Mouse (Mus musculus) limb, embryonic 12.5 days (tissue): ENCODE data around the gene Rapgef5. TPM values are rescaled to one million over a fixed set of nuclear protein-coding genes. Genes with fewer than 3 reads are reported as not detected.

Experiments
- ATAC-seq: fragments of 200-750 bp; cut with Nextera tagmentation; 2 replicates; pipeline ENCODE4 v1.8.0; 2017; ENCODE audit warnings: low read depth, moderate TSS enrichment; ENCODE audit not compliant: insufficient number of reproducible peaks, insufficient read depth, low FRiP score, low TSS enrichment
- H3K27ac ChIP-seq: fragments of 300-500 bp; sonication (generic); 2 replicates; pipeline ENCODE4 v1.5.1; 2016; ENCODE audit warnings: mild to moderate bottlenecking, moderate library complexity
- H3K27me3 ChIP-seq: fragments of 300-500 bp; sonication (generic); 2 replicates; pipeline ENCODE4 v1.6.1; 2016; ENCODE audit warnings: mild to moderate bottlenecking, moderate library complexity
- H3K36me3 ChIP-seq: fragments of 300-500 bp; sonication (generic); 2 replicates; pipeline ENCODE4 v1.6.1; 2016; ENCODE audit warnings: mild to moderate bottlenecking, moderate library complexity
- H3K4me1 ChIP-seq: fragments of 300-500 bp; sonication (generic); replicated peaks from 2 replicates; pipeline ENCODE4 v1.6.1; 2016
- H3K4me2 ChIP-seq: fragments of 300-500 bp; sonication (generic); 2 replicates; pipeline ENCODE4 v1.6.1; 2016; ENCODE audit warnings: mild to moderate bottlenecking, moderate library complexity
- H3K4me3 ChIP-seq: fragments of 300-500 bp; sonication (generic); replicated peaks from 2 replicates; pipeline ENCODE4 v1.5.1; 2016; ENCODE audit warnings: mild to moderate bottlenecking
- H3K9ac ChIP-seq: fragments of 300-500 bp; sonication (generic); replicated peaks from 2 replicates; pipeline ENCODE4 v1.6.1; 2016; ENCODE audit warnings: mild to moderate bottlenecking, moderate library complexity
- H3K9me3 ChIP-seq: fragments of 300-500 bp; sonication (generic); 2 replicates; pipeline ENCODE4 v1.6.1; 2016; ENCODE audit warnings: mild to moderate bottlenecking, moderate library complexity
- WGBS: fragments of 180-500 bp; shearing (Covaris S2); methylation state at CpG from one replicate; pipeline ENCODE4 v1.1.7; 2016; 5-methylcytosine and 5-hydroxymethylcytosine counted together
- polyA plus RNA-seq: library from polyadenylated mRNA; unstranded; fragments of >200 nt; fragmentation: Nextera tagmentation; extraction: Ambion mirVana; gene quantifications from 2 replicates; pipeline ENCODE4 v1.2.1, GENCODE M21; 2016

Gene Rapgef5
- polyA plus RNA-seq, 1 experiment from 2014 or later: 8.0 TPM

- ATAC-seq: no peak
- H3K9me3 ChIP-seq: no peaks in the 10 kb centered on the region
- no peaks in the 10 kb centered on the region; the same call in 1 of the 2 replicates for H3K4me1 ChIP-seq
- 27% methylated on average over 2 of the region's 2 CpGs for WGBS
- no peak overlapping the region for H3K4me2 ChIP-seq
- no peak overlapping the region for H3K27ac ChIP-seq
- H3K4me3 ChIP-seq: no peak overlapping the region
- H3K9ac ChIP-seq: no peak overlapping the region
- H3K36me3 ChIP-seq: no peaks in the 10 kb centered on the region
- no peaks in the 10 kb centered on the region for H3K27me3 ChIP-seq
These were observed 53.4 kb downstream of the Rapgef5 start for GRCm38 (mm10) chr12:117569671-117570070.

DNA sequence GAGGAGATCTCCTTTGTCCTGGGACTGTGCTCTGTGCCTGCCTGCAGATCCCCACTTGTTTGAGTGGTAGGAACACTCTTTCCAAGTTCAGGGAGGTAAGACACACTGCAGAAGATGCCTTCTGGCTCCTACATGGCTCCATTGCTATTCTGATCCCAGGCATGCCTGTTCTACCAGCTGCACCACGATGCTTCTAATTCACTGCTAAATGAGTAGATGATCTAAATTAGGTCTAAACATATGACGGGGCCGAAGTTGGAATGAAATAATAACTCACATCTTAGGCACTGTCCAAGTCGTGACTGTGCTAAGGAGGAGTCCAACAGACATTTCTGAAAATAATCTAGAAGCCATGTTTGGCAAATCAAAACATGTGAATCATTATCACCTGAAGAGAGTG lies 68.0 kb downstream of the Rapgef5 start:
- Histone ChIP-seq H3K4me3 (no peak overlapping the region), H3K9me3 (no peaks in the 10 kb centered on the region), H3K36me3 (no peaks in the 10 kb centered on the region), H3K9ac (no peak overlapping the region), H3K27me3 (no peaks in the 10 kb centered on the region; the same call in 1 of the 2 replicates), H3K4me2 (no peak overlapping the region), H3K4me1 (no peaks in the 10 kb centered on the region), H3K27ac (no peak overlapping the region)
- no peak for ATAC-seq
- WGBS: 93% methylated on average over 4 of the region's 4 CpGs

- no peak for ATAC-seq
- 80% methylated on average over 2 of the region's 2 CpGs for WGBS
These were observed 69.1 kb downstream of the Rapgef5 start for GRCm38 (mm10) chr12:117585390-117585789.

DNA sequence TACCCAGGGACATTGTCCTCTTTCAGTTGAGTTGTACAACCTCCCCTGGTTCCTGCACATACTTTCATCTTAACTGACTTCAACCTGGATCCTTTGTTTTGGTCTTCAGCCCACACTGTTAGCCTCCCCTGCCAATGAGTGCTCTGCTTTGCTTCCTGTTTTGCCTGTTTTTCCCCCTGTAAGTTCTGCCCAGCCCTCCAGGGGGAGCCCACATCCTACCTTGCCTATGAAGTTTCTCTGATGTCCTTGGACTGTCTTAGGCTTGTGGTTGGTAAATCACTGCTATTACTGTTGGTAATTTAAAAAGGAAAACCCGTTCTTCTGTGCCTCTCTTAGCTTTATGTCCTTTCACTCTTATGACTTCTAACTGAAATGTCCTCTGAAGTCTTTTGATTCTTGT lies 69.8 kb downstream of the Rapgef5 start:
- H3K4me3 ChIP-seq: no peak overlapping the region
- H3K4me2 ChIP-seq: no peak overlapping the region
- no peaks in the 10 kb centered on the region; the same call in 1 of the 2 replicates for H3K27me3 ChIP-seq
- ATAC-seq: no peak
- no peaks in the 10 kb centered on the region for H3K9me3 ChIP-seq
- no peaks in the 10 kb centered on the region for H3K36me3 ChIP-seq
- H3K4me1 ChIP-seq: no peaks in the 10 kb centered on the region
- H3K9ac ChIP-seq: no peak overlapping the region
- H3K27ac ChIP-seq: no peak overlapping the region
- WGBS: 21% methylated on average over 1 of the region's 1 CpGs

More at GRCm38 (mm10) chr12:117585390-117585789, 69.1 kb downstream of the Rapgef5 start:
- no peak overlapping the region for H3K4me2 ChIP-seq
- no peaks in the 10 kb centered on the region for H3K9me3 ChIP-seq
- H3K4me1 ChIP-seq: no peaks in the 10 kb centered on the region
- H3K27ac ChIP-seq: no peak overlapping the region
- H3K4me3 ChIP-seq: no peak overlapping the region
- no peaks in the 10 kb centered on the region for H3K36me3 ChIP-seq
- H3K27me3 ChIP-seq: no peaks in the 10 kb centered on the region; the same call in 1 of the 2 replicates
- H3K9ac ChIP-seq: no peak overlapping the region

- no peak for ATAC-seq
- H3K9me3 ChIP-seq: no peaks in the 10 kb centered on the region
- no peaks in the 10 kb centered on the region for H3K36me3 ChIP-seq
- H3K4me3 ChIP-seq: no peak overlapping the region
- H3K4me1 ChIP-seq: no peaks in the 10 kb centered on the region
- no peak overlapping the region for H3K9ac ChIP-seq
- no peak overlapping the region for H3K27ac ChIP-seq
- WGBS: 82% methylated on average over 2 of the region's 2 CpGs
- H3K4me2 ChIP-seq: no peak overlapping the region
- no peaks in the 10 kb centered on the region for H3K27me3 ChIP-seq
These were observed 72.9 kb downstream of the Rapgef5 start for GRCm38 (mm10) chr12:117589186-117589585.

- Histone ChIP-seq H3K4me3 (no peak overlapping the region), H3K9me3 (peaks cover 2% of the 10 kb centered on the region), H3K27me3 (no peaks in the 10 kb centered on the region), H3K27ac (no peak overlapping the region), H3K4me1 (no peaks in the 10 kb centered on the region), H3K4me2 (no peak overlapping the region), H3K36me3 (no peaks in the 10 kb centered on the region; the same call in 1 of the 2 replicates), H3K9ac (no peak overlapping the region)
- 41% methylated on average over 2 of the region's 2 CpGs for WGBS
- no peak for ATAC-seq
These were observed 75.7 kb downstream of the Rapgef5 start for GRCm38 (mm10) chr12:117592019-117592418.

DNA sequence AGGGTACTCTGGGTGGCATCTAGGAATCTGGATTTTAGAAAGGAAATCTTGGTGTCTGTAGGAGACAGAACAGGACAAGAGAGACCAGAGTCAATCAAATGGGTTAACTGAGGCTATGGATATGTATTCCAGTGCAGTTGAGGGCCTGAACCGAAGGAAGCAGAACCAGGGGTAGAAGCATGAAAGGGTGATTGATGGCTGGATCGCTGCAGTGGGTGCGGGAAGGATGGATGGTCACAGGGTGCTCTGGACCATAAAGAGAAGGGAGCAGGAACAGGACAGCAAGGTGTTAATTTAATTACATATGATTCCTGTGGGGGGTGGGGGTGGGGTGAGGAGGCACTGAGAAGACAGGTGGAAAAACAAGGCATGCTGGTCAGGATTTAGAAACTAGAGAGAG lies 76.3 kb downstream of the Rapgef5 start:
- ATAC-seq: no peak
- 35% methylated on average over 3 of the region's 3 CpGs for WGBS
- no peak overlapping the region for H3K9ac ChIP-seq
- H3K27ac ChIP-seq: no peak overlapping the region
- no peaks in the 10 kb centered on the region for H3K4me1 ChIP-seq
- H3K9me3 ChIP-seq: peaks cover 5% of the 10 kb centered on the region
- H3K36me3 ChIP-seq: no peaks in the 10 kb centered on the region; the same call in 1 of the 2 replicates
- H3K4me3 ChIP-seq: no peak overlapping the region
- H3K4me2 ChIP-seq: no peak overlapping the region
- no peaks in the 10 kb centered on the region for H3K27me3 ChIP-seq

GRCm38 (mm10) chr12:117595179-117595578 lies 78.9 kb downstream of the Rapgef5 start:
- Histone ChIP-seq H3K4me2 (no peak overlapping the region), H3K36me3 (no peaks in the 10 kb centered on the region; the same call in 1 of the 2 replicates), H3K9ac (no peak overlapping the region), H3K9me3 (peaks cover 5% of the 10 kb centered on the region), H3K27ac (no peak overlapping the region), H3K4me1 (peaks cover 5% of the 10 kb centered on the region; the same call in 1 of the 2 replicates), H3K27me3 (no peaks in the 10 kb centered on the region), H3K4me3 (no peak overlapping the region)
- ATAC-seq: no peak
- 83% methylated on average over 9 of the region's 9 CpGs for whole genome bisulfite sequencing

GRCm38 (mm10) chr12:117598190-117598589 lies 81.9 kb downstream of the Rapgef5 start:
- Histone ChIP-seq H3K9ac (no peak overlapping the region), H3K36me3 (no peaks in the 10 kb centered on the region; the same call in 1 of the 2 replicates), H3K4me2 (no peak overlapping the region), H3K27ac (no peak overlapping the region), H3K4me1 (peaks cover 22% of the 10 kb centered on the region), H3K27me3 (no peaks in the 10 kb centered on the region), H3K9me3 (peaks cover 5% of the 10 kb centered on the region), H3K4me3 (no peak overlapping the region)
- ATAC-seq: no peak
- WGBS: 81% methylated on average over 2 of the region's 2 CpGs

DNA sequence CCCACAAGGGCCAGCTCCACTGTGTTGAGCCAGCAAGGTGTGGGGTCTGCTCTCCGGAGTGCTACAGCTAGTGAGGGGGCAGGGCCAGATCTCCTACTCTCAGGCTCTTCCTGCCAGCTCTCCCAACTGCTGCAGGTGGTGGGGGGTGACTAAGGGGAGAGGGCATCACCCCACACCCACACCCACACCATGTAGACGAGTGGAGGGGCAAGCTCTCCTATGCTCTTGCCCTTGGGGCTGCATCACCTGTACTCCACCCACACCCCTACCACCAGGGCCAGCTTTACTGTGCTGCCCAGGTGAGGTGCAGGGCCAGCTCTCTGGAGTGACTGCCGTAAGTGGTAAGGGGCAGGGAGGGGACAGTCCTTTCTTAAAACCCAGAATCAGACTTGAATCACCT lies 89.7 kb downstream of the Rapgef5 start:
- no peak; the same call in 1 of the 2 replicates for ATAC-seq
- Histone ChIP-seq H3K4me1 (peaks cover 41% of the 10 kb centered on the region), H3K4me3 (no peak overlapping the region), H3K9ac (no peak overlapping the region), H3K9me3 (no peaks in the 10 kb centered on the region), H3K36me3 (no peaks in the 10 kb centered on the region), H3K4me2 (no peak overlapping the region), H3K27me3 (peaks cover 3% of the 10 kb centered on the region; the same call in 1 of the 2 replicates), H3K27ac (no peak overlapping the region)
- 77% methylated on average over 3 of the region's 3 CpGs for WGBS

- Histone ChIP-seq H3K9ac (no peak overlapping the region), H3K4me1 (no peaks in the 10 kb centered on the region), H3K4me3 (no peak overlapping the region), H3K27ac (no peak overlapping the region), H3K4me2 (no peak overlapping the region), H3K27me3 (no peaks in the 10 kb centered on the region), H3K9me3 (no peaks in the 10 kb centered on the region), H3K36me3 (no peaks in the 10 kb centered on the region)
- ATAC-seq: no peak
- WGBS: 87% methylated on average over 3 of the region's 3 CpGs
These were observed 96.4 kb downstream of the Rapgef5 start for GRCm38 (mm10) chr12:117612715-117613114.

DNA sequence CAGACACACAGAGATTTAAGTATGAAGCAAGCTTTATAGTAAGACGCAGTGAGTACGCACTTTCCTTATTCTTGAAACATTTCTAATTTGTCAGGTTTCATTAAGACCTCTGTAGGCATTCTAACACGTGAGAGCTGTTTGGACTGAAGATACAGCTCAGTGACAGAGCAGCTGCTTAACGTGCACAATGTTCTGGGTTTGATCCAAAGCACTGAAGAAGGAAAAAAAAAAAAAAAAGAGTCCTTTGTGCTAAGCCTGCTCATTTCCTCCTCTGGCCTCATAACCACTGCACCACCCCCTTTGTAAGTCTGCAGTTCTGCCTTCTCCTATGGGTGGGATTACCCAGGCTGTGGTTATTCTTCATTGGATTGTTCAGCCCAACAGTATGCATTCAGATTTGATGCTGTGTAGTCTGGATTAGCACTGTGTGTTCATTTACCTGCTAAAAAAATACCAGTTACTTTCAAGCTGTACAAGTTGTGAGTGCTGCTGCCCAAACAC lies 103.3 kb downstream of the Rapgef5 start:
- 64% methylated on average over 4 of the region's 4 CpGs for WGBS
- no peaks in the 10 kb centered on the region for H3K4me1 ChIP-seq
- no peak overlapping the region for H3K27ac ChIP-seq
- no peaks in the 10 kb centered on the region for H3K36me3 ChIP-seq
- no peak overlapping the region for H3K4me3 ChIP-seq
- H3K4me2 ChIP-seq: no peak overlapping the region
- H3K9me3 ChIP-seq: no peaks in the 10 kb centered on the region
- ATAC-seq: no peak
- H3K27me3 ChIP-seq: no peaks in the 10 kb centered on the region
- no peak overlapping the region for H3K9ac ChIP-seq
